Mouse (Mus musculus) midbrain, embryonic 10.5 days (tissue): ENCODE measurements around the gene Gabrg3. TPM values are rescaled to one million over a fixed set of nuclear protein-coding genes. Genes with fewer than 3 reads are reported as not detected.
"Not testable (repeated sequence)": the region's sequence is repeated elsewhere in the genome, so short reads cannot be mapped to it uniquely, and the experiment has no call there.

ENCODE experiments used
- DNase-seq: peaks from one replicate; pipeline ENCODE4 v3.0.0-alpha.2; 2017; ENCODE audit warnings: low spot score
- H3K27ac ChIP-seq: fragments of 300-500 bp; sonication (generic); replicated peaks from 2 replicates; pipeline ENCODE4 v1.5.1; 2016; ENCODE audit warnings: mild to moderate bottlenecking
- H3K27me3 ChIP-seq: fragments of 300-500 bp; sonication (generic); 2 replicates; pipeline ENCODE4 v1.6.1; 2016; ENCODE audit warnings: low read depth, mild to moderate bottlenecking; ENCODE audit not compliant: poor library complexity, severe bottlenecking
- H3K36me3 ChIP-seq: fragments of 300-500 bp; sonication (generic); 2 replicates; pipeline ENCODE4 v1.6.1; 2016; ENCODE audit warnings: mild to moderate bottlenecking, moderate library complexity
- H3K4me1 ChIP-seq: fragments of 300-500 bp; sonication (generic); 2 replicates; pipeline ENCODE4 v1.6.1; 2016
- H3K4me3 ChIP-seq: fragments of 300-500 bp; sonication (generic); 2 replicates; pipeline ENCODE4 v1.5.1; 2016; ENCODE audit warnings: mild to moderate bottlenecking, moderate library complexity
- H3K9me3 ChIP-seq: fragments of 300-500 bp; sonication (generic); replicated peaks from 2 replicates; pipeline ENCODE4 v1.6.1; 2016; ENCODE audit warnings: mild to moderate bottlenecking
- WGBS: fragments of 180-500 bp; shearing (Covaris S2); methylation state at CpG from one replicate; pipeline ENCODE4 v1.1.7; 2016; 5-methylcytosine and 5-hydroxymethylcytosine counted together
- polyA plus RNA-seq: library from polyadenylated mRNA; unstranded; fragments of >200 nt; fragmentation: Nextera tagmentation; extraction: Ambion mirVana; gene quantifications from 2 replicates; pipeline ENCODE4 v1.2.1, GENCODE M21; 2016

Gene Gabrg3
- polyA plus RNA-seq, 1 experiment from 2014 or later, result 0.12 TPM

GRCm38 (mm10) chr7:57293564-57293963 lies 93.4 kb downstream of the Gabrg3 start:
- 91% methylated on average over 6 of the region's 6 CpGs for WGBS

GRCm38 (mm10) chr7:57283186-57283585 lies 103.8 kb downstream of the Gabrg3 start:
- Histone ChIP-seq H3K36me3 (no peaks in the 10 kb centered on the region), H3K4me3 (no peak overlapping the region), H3K27me3 (no peaks in the 10 kb centered on the region), H3K27ac (no peak overlapping the region), H3K4me1 (no peaks in the 10 kb centered on the region), H3K9me3 (no peaks in the 10 kb centered on the region)
- 87% methylated on average over 6 of the region's 6 CpGs for WGBS
- no peak for DNase-seq

More at GRCm38 (mm10) chr7:57293564-57293963, 93.4 kb downstream of the Gabrg3 start:
- Histone ChIP-seq H3K4me1 (no peaks in the 10 kb centered on the region), H3K27me3 (no peaks in the 10 kb centered on the region), H3K4me3 (no peak overlapping the region), H3K27ac (no peak overlapping the region), H3K36me3 (no peaks in the 10 kb centered on the region), H3K9me3 (no peaks in the 10 kb centered on the region)
- no peak for DNase-seq

- no peak overlapping the region for H3K27ac ChIP-seq
- H3K4me1 ChIP-seq, result no peaks in the 10 kb centered on the region
- H3K36me3 ChIP-seq, result no peaks in the 10 kb centered on the region
- 88% methylated on average over 3 of the region's 3 CpGs for WGBS
- H3K9me3 ChIP-seq, result no peaks in the 10 kb centered on the region
- DNase-seq, result no peak
- no peak overlapping the region for H3K4me3 ChIP-seq
- no peaks in the 10 kb centered on the region for H3K27me3 ChIP-seq
Measured at GRCm38 (mm10) chr7:57278841-57279240, 108.1 kb downstream of the Gabrg3 start.

- Histone ChIP-seq H3K4me3 (no peak overlapping the region), H3K27me3 (no peaks in the 10 kb centered on the region), H3K36me3 (no peaks in the 10 kb centered on the region), H3K4me1 (no peaks in the 10 kb centered on the region), H3K27ac (no peak overlapping the region), H3K9me3 (no peaks in the 10 kb centered on the region)
- DNase-seq, result no peak
- WGBS, result 81% methylated on average over 1 of the region's 1 CpGs
Measured at GRCm38 (mm10) chr7:57260201-57260600, 126.8 kb downstream of the Gabrg3 start.

- Histone ChIP-seq H3K9me3 (no peaks in the 10 kb centered on the region), H3K4me3 (no peak overlapping the region), H3K4me1 (no peaks in the 10 kb centered on the region), H3K36me3 (no peaks in the 10 kb centered on the region), H3K27me3 (no peaks in the 10 kb centered on the region), H3K27ac (no peak overlapping the region)
- DNase-seq, result no peak
- 81% methylated on average over 5 of the region's 5 CpGs for WGBS
Measured at GRCm38 (mm10) chr7:57258893-57259574, 128.0 kb downstream of the Gabrg3 start.

- Histone ChIP-seq H3K9me3 (no peaks in the 10 kb centered on the region), H3K27ac (no peak overlapping the region), H3K4me1 (no peaks in the 10 kb centered on the region), H3K4me3 (no peak overlapping the region), H3K36me3 (no peaks in the 10 kb centered on the region), H3K27me3 (no peaks in the 10 kb centered on the region)
- DNase-seq, result no peak
- 81% methylated on average over 4 of the region's 4 CpGs for WGBS
Measured at GRCm38 (mm10) chr7:57243981-57244380, 143.0 kb downstream of the Gabrg3 start.

- 74% methylated on average over 1 of the region's 1 CpGs for WGBS
- H3K4me1 ChIP-seq, result no peaks in the 10 kb centered on the region
- H3K27ac ChIP-seq, result no peak overlapping the region
- no peak overlapping the region for H3K4me3 ChIP-seq
- no peaks in the 10 kb centered on the region for H3K9me3 ChIP-seq
- H3K27me3 ChIP-seq, result no peaks in the 10 kb centered on the region
- no peak for DNase-seq
- no peaks in the 10 kb centered on the region for H3K36me3 ChIP-seq
Measured at GRCm38 (mm10) chr7:57214119-57214518, 172.9 kb downstream of the Gabrg3 start.

- Histone ChIP-seq H3K4me3 (no peak overlapping the region), H3K4me1 (no peaks in the 10 kb centered on the region), H3K9me3 (no peaks in the 10 kb centered on the region), H3K36me3 (no peaks in the 10 kb centered on the region), H3K27me3 (no peaks in the 10 kb centered on the region), H3K27ac (no peak overlapping the region)
- WGBS, result 60% methylated on average over 1 of the region's 1 CpGs
- no peak for DNase-seq
Measured at GRCm38 (mm10) chr7:57186015-57186414, 201.0 kb downstream of the Gabrg3 start.

- not testable (repeated sequence) for DNase-seq, H3K4me3 ChIP-seq, H3K36me3 ChIP-seq, H3K27ac ChIP-seq, H3K4me1 ChIP-seq, H3K27me3 ChIP-seq, H3K9me3 ChIP-seq
- WGBS, result 69% methylated on average over 2 of the region's 2 CpGs
Measured at GRCm38 (mm10) chr7:57175891-57176545, 211.0 kb downstream of the Gabrg3 start.

GRCm38 (mm10) chr7:57166931-57167330 lies 220.1 kb downstream of the Gabrg3 start:
- 65% methylated on average over 3 of the region's 3 CpGs for WGBS
- no peak for DNase-seq
- Histone ChIP-seq H3K9me3 (no peaks in the 10 kb centered on the region), H3K27ac (no peak overlapping the region), H3K27me3 (no peaks in the 10 kb centered on the region), H3K4me3 (no peak overlapping the region), H3K4me1 (no peaks in the 10 kb centered on the region), H3K36me3 (no peaks in the 10 kb centered on the region)

- Histone ChIP-seq H3K36me3 (no peaks in the 10 kb centered on the region), H3K4me3 (no peak overlapping the region), H3K27ac (no peak overlapping the region), H3K27me3 (no peaks in the 10 kb centered on the region), H3K9me3 (no peaks in the 10 kb centered on the region), H3K4me1 (0 out of 2 replicates have a peak, but pooled peaks cover 3% of the 10 kb centered on the region)
- no peak for DNase-seq
- 87% methylated on average over 3 of the region's 3 CpGs for WGBS
Measured at GRCm38 (mm10) chr7:57158211-57158610, 228.8 kb downstream of the Gabrg3 start.

- Histone ChIP-seq H3K27ac (no peak overlapping the region), H3K4me3 (no peak overlapping the region), H3K4me1 (0 out of 2 replicates have a peak, but pooled peaks cover 3% of the 10 kb centered on the region), H3K27me3 (no peaks in the 10 kb centered on the region), H3K36me3 (no peaks in the 10 kb centered on the region), H3K9me3 (no peaks in the 10 kb centered on the region)
- 48% methylated on average over 5 of the region's 5 CpGs for WGBS
- no peak for DNase-seq
Measured at GRCm38 (mm10) chr7:57153743-57154142, 233.2 kb downstream of the Gabrg3 start.

GRCm38 (mm10) chr7:57150768-57151167 lies 236.2 kb downstream of the Gabrg3 start:
- Histone ChIP-seq H3K4me3 (no peak overlapping the region), H3K4me1 (0 out of 2 replicates have a peak, but pooled peaks cover 3% of the 10 kb centered on the region), H3K27me3 (no peaks in the 10 kb centered on the region), H3K36me3 (no peaks in the 10 kb centered on the region), H3K27ac (no peak overlapping the region), H3K9me3 (no peaks in the 10 kb centered on the region)
- no peak for DNase-seq
- 75% methylated on average over 5 of the region's 5 CpGs for WGBS
